Mouse (Mus musculus): ENCODE data around the gene Osbpl8. TPM values are rescaled to one million over a fixed set of nuclear protein-coding genes. Genes with fewer than 3 reads are reported as not detected.

Gene Osbpl8
- total and polyA plus RNA-seq, 2 experiments: 3.7 to 30.0 TPM

- H3K79me2 ChIP-seq (ENCODE audit: control insufficient read depth, insufficient read depth, low read length): peaks cover 56% of the 10 kb centered on the region
- H3K27ac ChIP-seq (replicated peaks; ENCODE audit: insufficient read depth, low read depth, low read length): peak overlapping the region; percentile 16; the same call in 1 of the 2 replicates
- DNase-seq (ENCODE audit: extremely low read depth, low read depth, low spot score): peak; percentile 64
- H3K9ac ChIP-seq (ENCODE audit: low read depth, low read length): no peak overlapping the region
- no peak overlapping the region for H3K4me3 ChIP-seq (ENCODE audit: insufficient read depth, low read depth, low read length)
- TF ChIP-seq CTCF (IDR thresholded peaks at IDR 0.05; ENCODE audit: low read depth, low read length): no peak
- TF ChIP-seq POLR2A (IDR thresholded peaks at IDR 0.05; ENCODE audit: extremely low read depth, insufficient read depth, low read length): no peak
- WGBS: 61% methylated on average over 3 of the region's 3 CpGs
- H3K4me1 ChIP-seq (ENCODE audit: control insufficient read depth, insufficient read depth, low read length): peaks cover 35% of the 10 kb centered on the region
- no peaks in the 10 kb centered on the region for H3K27me3 ChIP-seq (ENCODE audit: control insufficient read depth, insufficient read depth, low read length)
- H3K36me3 ChIP-seq (ENCODE audit: control insufficient read depth, insufficient read depth, low read length): no peaks in the 10 kb centered on the region
Observed at GRCm38 (mm10) chr10:111168305-111168704, 3.8 kb downstream of the Osbpl8 start.

GRCm38 (mm10) chr10:111171246-111171934 lies 6.8 kb downstream of the Osbpl8 start:
- peaks cover 35% of the 10 kb centered on the region for H3K4me1 ChIP-seq (ENCODE audit: control insufficient read depth, insufficient read depth, low read length)
- H3K9ac ChIP-seq (ENCODE audit: low read depth, low read length): no peak overlapping the region
- H3K27me3 ChIP-seq (ENCODE audit: control insufficient read depth, insufficient read depth, low read length): no peaks in the 10 kb centered on the region
- no peak overlapping the region for H3K4me3 ChIP-seq (ENCODE audit: insufficient read depth, low read depth, low read length)
- H3K36me3 ChIP-seq (ENCODE audit: control insufficient read depth, insufficient read depth, low read length): no peaks in the 10 kb centered on the region
- DNase-seq (ENCODE audit: extremely low read depth, low read depth, low spot score): no peak
- WGBS: 87% methylated on average over 15 of the region's 15 CpGs
- H3K79me2 ChIP-seq (ENCODE audit: control insufficient read depth, insufficient read depth, low read length): peaks cover 56% of the 10 kb centered on the region
- H3K27ac ChIP-seq (replicated peaks; ENCODE audit: insufficient read depth, low read depth, low read length): no peak overlapping the region
- TF ChIP-seq POLR2A (IDR thresholded peaks at IDR 0.05; ENCODE audit: extremely low read depth, insufficient read depth, low read length) (no peak), CTCF (IDR thresholded peaks at IDR 0.05; ENCODE audit: low read depth, low read length) (no peak)

GRCm38 (mm10) chr10:111173589-111174247 lies 9.2 kb downstream of the Osbpl8 start:
- Histone ChIP-seq H3K27ac (replicated peaks; ENCODE audit: insufficient read depth, low read depth, low read length) (no peak overlapping the region), H3K79me2 (ENCODE audit: control insufficient read depth, insufficient read depth, low read length) (peaks cover 51% of the 10 kb centered on the region), H3K4me3 (ENCODE audit: insufficient read depth, low read depth, low read length) (no peak overlapping the region), H3K4me1 (ENCODE audit: control insufficient read depth, insufficient read depth, low read length) (peaks cover 27% of the 10 kb centered on the region), H3K36me3 (ENCODE audit: control insufficient read depth, insufficient read depth, low read length) (no peaks in the 10 kb centered on the region), H3K9ac (ENCODE audit: low read depth, low read length) (no peak overlapping the region), H3K27me3 (ENCODE audit: control insufficient read depth, insufficient read depth, low read length) (no peaks in the 10 kb centered on the region)
- whole genome bisulfite sequencing: 75% methylated on average over 7 of the region's 7 CpGs
- DNase-seq (ENCODE audit: extremely low read depth, low read depth, low spot score): peak; percentile 60
- TF ChIP-seq CTCF (IDR thresholded peaks at IDR 0.05; ENCODE audit: low read depth, low read length): no peak
- TF ChIP-seq POLR2A (IDR thresholded peaks at IDR 0.05; ENCODE audit: extremely low read depth, insufficient read depth, low read length): no peak

- no peak overlapping the region for H3K4me3 ChIP-seq (ENCODE audit: insufficient read depth, low read depth, low read length)
- no peaks in the 10 kb centered on the region for H3K36me3 ChIP-seq (ENCODE audit: control insufficient read depth, insufficient read depth, low read length)
- H3K27ac ChIP-seq (replicated peaks; ENCODE audit: insufficient read depth, low read depth, low read length): peak overlapping the region; percentile 35; the same call in 1 of the 2 replicates
- H3K4me1 ChIP-seq (ENCODE audit: control insufficient read depth, insufficient read depth, low read length): peaks cover 32% of the 10 kb centered on the region
- no peak overlapping the region for H3K9ac ChIP-seq (ENCODE audit: low read depth, low read length)
- no peak for DNase-seq (ENCODE audit: extremely low read depth, low read depth, low spot score)
- WGBS: 72% methylated on average over 8 of the region's 8 CpGs
- peaks cover 37% of the 10 kb centered on the region for H3K79me2 ChIP-seq (ENCODE audit: control insufficient read depth, insufficient read depth, low read length)
- TF ChIP-seq POLR2A (IDR thresholded peaks at IDR 0.05; ENCODE audit: extremely low read depth, insufficient read depth, low read length): no peak
- TF ChIP-seq CTCF (IDR thresholded peaks at IDR 0.05; ENCODE audit: low read depth, low read length): no peak
- H3K27me3 ChIP-seq (ENCODE audit: control insufficient read depth, insufficient read depth, low read length): no peaks in the 10 kb centered on the region
Observed at GRCm38 (mm10) chr10:111177336-111177735, 12.8 kb downstream of the Osbpl8 start.

GRCm38 (mm10) chr10:111178024-111178423 lies 13.5 kb downstream of the Osbpl8 start:
- Histone ChIP-seq H3K4me3 (ENCODE audit: insufficient read depth, low read depth, low read length) (no peak overlapping the region), H3K27ac (replicated peaks; ENCODE audit: insufficient read depth, low read depth, low read length) (no peak overlapping the region), H3K4me1 (ENCODE audit: control insufficient read depth, insufficient read depth, low read length) (peaks cover 32% of the 10 kb centered on the region), H3K9ac (ENCODE audit: low read depth, low read length) (no peak overlapping the region), H3K36me3 (ENCODE audit: control insufficient read depth, insufficient read depth, low read length) (no peaks in the 10 kb centered on the region), H3K27me3 (ENCODE audit: control insufficient read depth, insufficient read depth, low read length) (no peaks in the 10 kb centered on the region), H3K79me2 (ENCODE audit: control insufficient read depth, insufficient read depth, low read length) (peaks cover 42% of the 10 kb centered on the region)
- 88% methylated on average over 7 of the region's 7 CpGs for WGBS
- TF ChIP-seq CTCF (IDR thresholded peaks at IDR 0.05; ENCODE audit: low read depth, low read length) (no peak), POLR2A (IDR thresholded peaks at IDR 0.05; ENCODE audit: extremely low read depth, insufficient read depth, low read length) (no peak)
- DNase-seq (ENCODE audit: extremely low read depth, low read depth, low spot score): no peak

- Histone ChIP-seq H3K27ac (replicated peaks; ENCODE audit: insufficient read depth, low read depth, low read length) (peak overlapping the region; percentile 53; the same call in 1 of the 2 replicates), H3K36me3 (ENCODE audit: control insufficient read depth, insufficient read depth, low read length) (no peaks in the 10 kb centered on the region), H3K27me3 (ENCODE audit: control insufficient read depth, insufficient read depth, low read length) (no peaks in the 10 kb centered on the region), H3K79me2 (ENCODE audit: control insufficient read depth, insufficient read depth, low read length) (peaks cover 46% of the 10 kb centered on the region), H3K4me3 (ENCODE audit: insufficient read depth, low read depth, low read length) (no peak overlapping the region), H3K9ac (ENCODE audit: low read depth, low read length) (no peak overlapping the region), H3K4me1 (ENCODE audit: control insufficient read depth, insufficient read depth, low read length) (peaks cover 23% of the 10 kb centered on the region)
- WGBS: 45% methylated on average over 3 of the region's 3 CpGs
- TF ChIP-seq POLR2A (IDR thresholded peaks at IDR 0.05; ENCODE audit: extremely low read depth, insufficient read depth, low read length): no peak
- no peak; the same call in 1 of the 2 replicates for TF ChIP-seq CTCF (IDR thresholded peaks at IDR 0.05; ENCODE audit: low read depth, low read length)
- DNase-seq (ENCODE audit: extremely low read depth, low read depth, low spot score): peak; percentile 84
Observed at GRCm38 (mm10) chr10:111180633-111181032, 16.1 kb downstream of the Osbpl8 start.

Measured in liver, adult 2 months (tissue).